Mouse (Mus musculus): Measurements from ENCODE around the gene Slc38a3.

Gene Slc38a3

GRCm38 (mm10) chr9:107669480-107669945 lies at the start of gene Slc38a3:
Slc38a3 (minus strand) TSS chr9:107669530.
- DNase-seq (ENCODE audit: low read depth, low spot score), result no peak

- DNase-seq (ENCODE audit: low read depth, low spot score), result no peak
Measured at GRCm38 (mm10) chr9:107716951-107717350, 47.6 kb upstream of the Slc38a3 start.

GRCm38 (mm10) chr9:107715632-107716031 lies 46.3 kb upstream of the Slc38a3 start:
- no peak for DNase-seq (ENCODE audit: low read depth, low spot score)

- peak; percentile 64 for DNase-seq (ENCODE audit: low read depth, low spot score)
Measured at GRCm38 (mm10) chr9:107714221-107714952, 45.1 kb upstream of the Slc38a3 start.

GRCm38 (mm10) chr9:107709697-107710483 lies 40.6 kb upstream of the Slc38a3 start, which contains the start of gene Sema3f:
Sema3f (minus strand) TSS chr9:107710475.
- peak; percentile 73 for DNase-seq (ENCODE audit: low read depth, low spot score)

GRCm38 (mm10) chr9:107709096-107709696 lies 39.9 kb upstream of the Slc38a3 start:
- no peak for DNase-seq (ENCODE audit: low read depth, low spot score)

- no peak for DNase-seq (ENCODE audit: low read depth, low spot score)
Measured at GRCm38 (mm10) chr9:107708439-107709095, 39.2 kb upstream of the Slc38a3 start.

GRCm38 (mm10) chr9:107707701-107708438 lies 38.5 kb upstream of the Slc38a3 start:
- DNase-seq (ENCODE audit: low read depth, low spot score), result peak; percentile 63

- DNase-seq (ENCODE audit: low read depth, low spot score), result peak; percentile 62
Measured at GRCm38 (mm10) chr9:107706781-107707211, 37.5 kb upstream of the Slc38a3 start.

- no peak for DNase-seq (ENCODE audit: low read depth, low spot score)
Measured at GRCm38 (mm10) chr9:107703337-107704122, 34.2 kb upstream of the Slc38a3 start.

GRCm38 (mm10) chr9:107702606-107703185 lies 33.4 kb upstream of the Slc38a3 start:
- DNase-seq (ENCODE audit: low read depth, low spot score), result no peak

- DNase-seq (ENCODE audit: low read depth, low spot score), result no peak
Measured at GRCm38 (mm10) chr9:107701594-107701993, 32.3 kb upstream of the Slc38a3 start.

GRCm38 (mm10) chr9:107700114-107700571 lies 30.8 kb upstream of the Slc38a3 start:
- no peak for DNase-seq (ENCODE audit: low read depth, low spot score)

GRCm38 (mm10) chr9:107699376-107699980 lies 30.1 kb upstream of the Slc38a3 start:
- DNase-seq (ENCODE audit: low read depth, low spot score), result no peak

- DNase-seq (ENCODE audit: low read depth, low spot score), result no peak
Measured at GRCm38 (mm10) chr9:107698611-107699190, 29.4 kb upstream of the Slc38a3 start.

GRCm38 (mm10) chr9:107697811-107698521 lies 28.6 kb upstream of the Slc38a3 start:
- DNase-seq (ENCODE audit: low read depth, low spot score), result no peak

- no peak for DNase-seq (ENCODE audit: low read depth, low spot score)
Measured at GRCm38 (mm10) chr9:107696845-107697610, 27.7 kb upstream of the Slc38a3 start.

Data from ES-CJ7 (cell line).